Mouse (Mus musculus): ENCODE measurements around the gene Tsga10ip.

Tsga10ip gene

GRCm38 (mm10) chr19:5341360-5341759 lies 61.0 kb downstream of the Tsga10ip start:
- no peak for DNase-seq (ENCODE audit: low spot score)
